Mouse (Mus musculus): ENCODE data around the gene Kat5.

- TF ChIP-seq CTCF (IDR thresholded peaks at IDR 0.05; ENCODE audit: extremely low read depth, insufficient read length, insufficient replicate concordance, low read depth, low read length) (no peak), POLR2A (IDR thresholded peaks at IDR 0.05; ENCODE audit: low read depth, low read length) (no peak)
These were observed 37.8 kb upstream of the Kat5 start for GRCm38 (mm10) chr19:5647791-5648190.

Measured in small intestine, adult 2 months (tissue).